Mouse (Mus musculus) stomach, postnatal 0 days (tissue): Measurements from ENCODE around the gene Rps6kc1.

Experiments used
- CTCF ChIP-seq: IDR thresholded peaks from 2 replicates; pipeline ENCODE4 v1.5.1; 2016; ENCODE audit warnings: antibody characterized with exemption, low read depth, mild to moderate bottlenecking, moderate library complexity
- EP300 ChIP-seq: optimal IDR thresholded peaks from 2 replicates; pipeline ENCODE3; 2016; ENCODE audit warnings: antibody characterized with exemption

DNA sequence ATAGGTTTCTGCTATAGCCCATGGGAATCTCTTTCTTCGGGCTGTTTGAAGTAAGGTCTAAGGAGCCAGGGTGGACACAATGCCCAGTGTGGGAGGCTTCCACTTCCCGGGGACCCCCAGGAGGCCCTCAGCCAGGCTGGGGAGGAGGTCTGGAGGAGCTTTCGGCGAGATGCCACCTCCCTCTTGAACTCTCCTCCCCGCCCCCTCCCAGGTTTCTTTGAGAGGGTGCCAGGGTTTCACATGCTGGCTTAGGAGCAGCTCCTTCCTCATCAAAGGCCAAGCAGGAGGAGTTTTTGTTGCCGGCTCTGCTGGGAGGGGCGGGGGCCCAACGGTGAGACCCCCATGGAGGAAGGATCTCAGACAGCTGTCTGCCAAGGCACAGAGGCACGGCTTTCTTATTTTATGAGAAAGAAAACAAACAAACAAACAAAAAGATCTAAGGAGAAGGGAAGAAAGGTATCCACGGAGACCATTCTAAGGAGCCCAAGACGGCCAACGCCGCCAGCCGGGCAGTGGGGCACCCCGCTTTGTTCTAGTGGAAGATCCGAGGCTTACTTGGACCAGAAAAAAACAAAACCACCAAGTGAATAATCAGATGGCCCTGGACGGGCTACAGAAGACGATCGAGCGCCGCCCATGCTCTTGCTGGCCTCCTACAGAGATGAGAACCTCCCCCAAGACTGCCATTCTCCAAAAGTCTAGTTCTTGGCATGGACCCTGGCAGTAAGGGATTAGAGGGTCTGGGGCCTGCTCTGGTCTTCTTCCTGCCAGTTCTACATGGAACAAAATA is 186.8 kb downstream of the Rps6kc1 start:
- TF ChIP-seq CTCF (no peak), EP300 (no peak)
